Mouse (Mus musculus): ENCODE data around the gene Rtl6. TPM values are rescaled to one million over a fixed set of nuclear protein-coding genes. Genes with fewer than 3 reads are reported as not detected.

Gene Rtl6
- polyA plus RNA-seq, 1 experiment, result 70.9 TPM

- TF ChIP-seq POLR2A (IDR thresholded peaks at IDR 0.05; ENCODE audit: borderline replicate concordance, extremely low read depth, insufficient read depth, insufficient read length, poor library complexity, severe bottlenecking), result no peak
- TF ChIP-seq CTCF (IDR thresholded peaks at IDR 0.05; ENCODE audit: borderline replicate concordance, extremely low read depth, insufficient read depth, insufficient read length), result no peak
- DNase-seq (ENCODE audit: low read depth), result no peak
These were observed 21.0 kb downstream of the Rtl6 start for GRCm38 (mm10) chr15:84536611-84537010.

- no peak for DNase-seq (ENCODE audit: low read depth)
- no peak for TF ChIP-seq POLR2A (IDR thresholded peaks at IDR 0.05; ENCODE audit: borderline replicate concordance, extremely low read depth, insufficient read depth, insufficient read length, poor library complexity, severe bottlenecking)
- peak; percentile 44; the same call in 1 of the 2 replicates for TF ChIP-seq CTCF (IDR thresholded peaks at IDR 0.05; ENCODE audit: borderline replicate concordance, extremely low read depth, insufficient read depth, insufficient read length)
These were observed 21.7 kb downstream of the Rtl6 start for GRCm38 (mm10) chr15:84535953-84536352.

GRCm38 (mm10) chr15:84532211-84532610, 25.4 kb downstream of the Rtl6 start:
- DNase-seq (ENCODE audit: low read depth), result peak; percentile 85
- no peak for TF ChIP-seq POLR2A (IDR thresholded peaks at IDR 0.05; ENCODE audit: borderline replicate concordance, extremely low read depth, insufficient read depth, insufficient read length, poor library complexity, severe bottlenecking)
- no peak for TF ChIP-seq CTCF (IDR thresholded peaks at IDR 0.05; ENCODE audit: borderline replicate concordance, extremely low read depth, insufficient read depth, insufficient read length)

GRCm38 (mm10) chr15:84531535-84531934, 26.1 kb downstream of the Rtl6 start:
- no peak for TF ChIP-seq POLR2A (IDR thresholded peaks at IDR 0.05; ENCODE audit: borderline replicate concordance, extremely low read depth, insufficient read depth, insufficient read length, poor library complexity, severe bottlenecking)
- no peak for TF ChIP-seq CTCF (IDR thresholded peaks at IDR 0.05; ENCODE audit: borderline replicate concordance, extremely low read depth, insufficient read depth, insufficient read length)
- DNase-seq (ENCODE audit: low read depth), result peak; percentile 97

GRCm38 (mm10) chr15:84526921-84527320, 30.7 kb downstream of the Rtl6 start:
- no peak for TF ChIP-seq POLR2A (IDR thresholded peaks at IDR 0.05; ENCODE audit: borderline replicate concordance, extremely low read depth, insufficient read depth, insufficient read length, poor library complexity, severe bottlenecking)
- TF ChIP-seq CTCF (IDR thresholded peaks at IDR 0.05; ENCODE audit: borderline replicate concordance, extremely low read depth, insufficient read depth, insufficient read length), result peak; percentile 25; the same call in 1 of the 2 replicates
- peak; percentile 62 for DNase-seq (ENCODE audit: low read depth)

- peak; percentile 76 for DNase-seq (ENCODE audit: low read depth)
- TF ChIP-seq CTCF (IDR thresholded peaks at IDR 0.05; ENCODE audit: borderline replicate concordance, extremely low read depth, insufficient read depth, insufficient read length), result no peak
- no peak for TF ChIP-seq POLR2A (IDR thresholded peaks at IDR 0.05; ENCODE audit: borderline replicate concordance, extremely low read depth, insufficient read depth, insufficient read length, poor library complexity, severe bottlenecking)
These were observed 32.3 kb downstream of the Rtl6 start for GRCm38 (mm10) chr15:84525222-84525883.

GRCm38 (mm10) chr15:84522953-84523689, 34.5 kb downstream of the Rtl6 start:
- no peak for DNase-seq (ENCODE audit: low read depth)
- TF ChIP-seq POLR2A (IDR thresholded peaks at IDR 0.05; ENCODE audit: borderline replicate concordance, extremely low read depth, insufficient read depth, insufficient read length, poor library complexity, severe bottlenecking), result no peak

GRCm38 (mm10) chr15:84521486-84521885, 36.1 kb downstream of the Rtl6 start:
- no peak for TF ChIP-seq POLR2A (IDR thresholded peaks at IDR 0.05; ENCODE audit: borderline replicate concordance, extremely low read depth, insufficient read depth, insufficient read length, poor library complexity, severe bottlenecking)
- no peak for TF ChIP-seq CTCF (IDR thresholded peaks at IDR 0.05; ENCODE audit: borderline replicate concordance, extremely low read depth, insufficient read depth, insufficient read length)
- no peak for DNase-seq (ENCODE audit: low read depth)

- TF ChIP-seq CTCF (IDR thresholded peaks at IDR 0.05; ENCODE audit: borderline replicate concordance, extremely low read depth, insufficient read depth, insufficient read length) (no peak), POLR2A (IDR thresholded peaks at IDR 0.05; ENCODE audit: borderline replicate concordance, extremely low read depth, insufficient read depth, insufficient read length, poor library complexity, severe bottlenecking) (no peak)
- peak; percentile 77 for DNase-seq (ENCODE audit: low read depth)
These were observed 39.1 kb downstream of the Rtl6 start for GRCm38 (mm10) chr15:84518540-84518939.

GRCm38 (mm10) chr15:84512626-84513296, 44.9 kb downstream of the Rtl6 start:
- no peak for TF ChIP-seq POLR2A (IDR thresholded peaks at IDR 0.05; ENCODE audit: borderline replicate concordance, extremely low read depth, insufficient read depth, insufficient read length, poor library complexity, severe bottlenecking)
- no peak for TF ChIP-seq CTCF (IDR thresholded peaks at IDR 0.05; ENCODE audit: borderline replicate concordance, extremely low read depth, insufficient read depth, insufficient read length)
- DNase-seq (ENCODE audit: low read depth), result no peak

- peak; percentile 67 for DNase-seq (ENCODE audit: low read depth)
- TF ChIP-seq POLR2A (IDR thresholded peaks at IDR 0.05; ENCODE audit: borderline replicate concordance, extremely low read depth, insufficient read depth, insufficient read length, poor library complexity, severe bottlenecking) (no peak), CTCF (IDR thresholded peaks at IDR 0.05; ENCODE audit: borderline replicate concordance, extremely low read depth, insufficient read depth, insufficient read length) (no peak)
These were observed 47.6 kb downstream of the Rtl6 start for GRCm38 (mm10) chr15:84509981-84510380.

All from brain, embryonic 14.5 days (tissue).